Mouse (Mus musculus): ENCODE data around the gene Gm42791.

Gene Gm42791

DNA sequence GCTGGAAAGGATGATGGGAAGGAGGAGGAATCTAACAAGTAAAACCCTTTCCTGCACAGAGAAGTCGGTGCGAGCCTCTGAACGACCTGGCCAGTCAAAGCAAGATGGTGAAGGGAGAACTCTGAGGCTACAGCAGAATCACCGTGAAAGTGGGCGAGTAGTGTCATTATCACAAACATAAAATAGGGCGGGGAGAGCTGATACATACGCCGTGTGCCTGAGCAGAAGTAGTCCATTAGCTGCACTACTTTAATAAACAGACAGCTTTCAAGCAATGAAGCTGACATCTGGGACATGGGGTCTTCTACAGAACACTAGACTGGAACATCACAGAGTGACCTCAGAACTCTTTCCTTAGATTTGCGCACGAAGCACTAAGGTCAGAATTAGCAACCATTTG, 98.4 kb downstream of the Gm42791 start:
- CTCF ChIA-PET: no interaction called here

DNA sequence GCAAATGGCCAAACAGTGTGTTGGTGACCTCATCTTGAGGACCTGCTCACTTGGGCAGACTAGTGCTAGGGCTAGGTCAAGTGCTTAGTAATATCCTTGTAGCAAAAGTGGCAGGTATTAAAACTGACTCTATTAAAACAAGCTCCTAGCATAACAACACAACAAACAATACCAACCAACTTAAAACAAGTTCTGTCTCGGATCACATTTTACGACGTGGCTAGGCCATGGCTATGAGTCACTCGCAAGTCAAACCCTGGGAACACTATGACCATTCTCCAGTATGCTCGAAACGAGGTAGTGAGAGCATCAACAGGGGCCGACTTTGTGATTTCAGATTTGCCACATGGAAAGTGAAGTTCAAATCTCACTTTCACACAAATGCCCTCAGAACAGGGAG, 99.1 kb downstream of the Gm42791 start:
- CTCF ChIA-PET: no interaction called here

DNA sequence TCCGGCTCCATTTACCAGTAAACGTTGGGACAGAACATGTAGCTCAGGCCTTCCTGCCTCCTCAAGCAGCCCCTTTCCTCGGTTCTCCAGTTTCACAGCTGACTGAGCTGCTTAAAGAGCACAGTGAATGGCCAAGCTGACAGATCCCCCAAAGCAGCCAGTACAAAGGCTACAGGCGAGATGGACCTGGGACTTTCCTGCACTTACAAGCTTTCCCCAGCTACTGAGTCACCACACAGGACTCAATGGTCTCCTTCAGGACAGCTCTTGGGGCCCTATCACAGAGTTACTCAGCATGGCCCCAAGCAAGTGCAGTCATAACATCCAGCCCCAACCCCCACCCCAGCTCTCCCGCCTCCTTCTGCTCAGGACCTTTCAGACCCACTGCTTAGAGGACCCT, 99.9 kb downstream of the Gm42791 start:
- CTCF ChIA-PET: no interaction called here

DNA sequence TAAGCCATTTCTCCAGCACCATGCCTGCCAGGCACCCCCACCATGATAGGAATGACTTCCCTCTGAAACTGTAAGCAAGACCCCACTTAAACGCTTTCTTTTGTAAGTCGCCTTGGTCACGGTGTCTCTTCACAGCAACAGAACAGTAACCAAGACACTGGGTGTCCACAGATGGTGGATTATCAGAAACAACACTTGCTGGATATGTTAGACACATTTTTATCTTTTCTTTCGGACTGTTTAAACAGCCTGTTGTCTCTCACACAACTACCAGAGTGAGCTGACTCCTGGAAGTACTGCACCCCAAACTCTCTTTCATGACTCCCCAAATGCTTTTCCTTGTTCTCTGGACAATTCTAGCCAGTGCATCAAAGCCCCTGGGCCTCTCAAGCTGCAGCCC, 104.7 kb downstream of the Gm42791 start:
- CTCF ChIA-PET: no interaction called here

DNA sequence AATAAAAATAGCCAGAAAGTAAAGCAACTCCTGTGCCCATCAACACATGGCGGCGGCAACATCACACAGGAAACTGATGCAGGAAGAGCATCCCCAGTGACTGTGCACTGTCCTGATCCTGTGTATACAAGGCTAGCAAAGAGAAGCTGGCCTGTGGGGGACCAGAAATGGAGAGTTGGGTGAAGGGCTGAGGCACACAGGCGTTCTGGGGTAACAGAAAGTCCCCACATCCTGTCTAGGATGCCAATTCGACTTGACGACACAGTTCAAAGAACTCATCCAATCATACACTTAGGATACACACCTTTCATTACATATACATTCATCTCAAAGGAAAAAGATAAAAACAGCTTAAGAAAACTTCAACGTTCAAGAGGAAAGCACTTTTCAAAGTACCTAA, 106.9 kb downstream of the Gm42791 start:
- CTCF ChIA-PET: no interaction called here

DNA sequence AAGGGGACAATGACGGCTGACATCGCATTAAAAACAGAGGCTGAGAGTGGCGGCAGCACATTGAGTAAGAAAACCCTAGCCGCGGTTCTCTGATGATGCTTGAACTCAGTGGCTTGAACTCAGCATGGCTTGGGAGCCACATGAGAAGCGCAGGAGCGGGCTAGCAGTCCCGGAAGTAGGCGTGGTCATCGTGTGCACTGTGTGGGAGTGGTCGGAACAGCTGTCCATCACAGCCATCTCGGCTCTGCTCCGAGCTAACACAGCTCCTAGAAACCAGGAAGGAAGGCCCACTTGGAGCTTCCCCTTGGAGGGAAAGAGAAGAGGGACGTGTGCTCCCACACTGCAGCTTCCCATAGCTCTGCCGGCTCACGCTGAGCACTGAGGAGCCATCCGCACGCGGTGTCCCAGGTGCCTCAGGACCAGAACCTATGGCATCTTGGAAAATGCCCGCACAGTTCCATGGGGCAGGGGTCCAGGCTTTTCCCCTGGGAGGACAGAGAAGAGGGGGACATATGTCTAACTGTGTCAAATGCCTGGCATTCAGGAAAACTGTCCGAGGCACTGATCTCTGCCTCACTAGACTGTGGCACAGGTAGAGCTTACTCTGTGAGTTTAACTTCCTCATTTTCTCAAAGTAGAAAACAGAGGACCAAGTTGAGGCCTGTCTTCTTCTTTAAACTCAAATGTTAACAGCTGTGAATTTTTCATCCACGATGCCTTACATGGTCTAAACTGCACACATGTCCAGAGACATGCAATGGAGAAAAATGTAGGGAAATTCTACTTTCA, 108.9 kb downstream of the Gm42791 start:
- CTCF ChIA-PET: no interaction called here

DNA sequence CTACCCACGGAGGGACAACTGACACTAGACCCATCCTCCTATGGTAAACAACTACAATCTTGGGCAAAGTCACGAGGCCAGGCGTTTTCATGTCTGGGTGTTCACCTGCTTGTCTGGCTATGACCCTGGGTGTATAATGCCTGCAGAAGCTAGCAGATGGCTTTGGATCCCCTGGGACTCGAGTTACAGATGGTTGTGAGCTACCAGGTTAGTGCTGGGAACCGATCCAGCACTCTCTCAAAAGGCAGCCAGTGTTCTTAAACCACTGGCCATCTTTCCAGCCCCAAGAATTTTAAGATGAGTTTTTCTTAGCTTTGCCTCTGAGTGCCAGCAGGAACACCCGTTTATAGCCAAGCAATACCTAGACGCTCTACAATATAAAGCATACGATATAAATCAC, 111.3 kb downstream of the Gm42791 start:
- CTCF ChIA-PET: interaction anchor here (0.6 kb wide), 1 partner anchor 69 kb away, joined by 19 read pairs; no protein-coding TSS in a partner anchor

DNA sequence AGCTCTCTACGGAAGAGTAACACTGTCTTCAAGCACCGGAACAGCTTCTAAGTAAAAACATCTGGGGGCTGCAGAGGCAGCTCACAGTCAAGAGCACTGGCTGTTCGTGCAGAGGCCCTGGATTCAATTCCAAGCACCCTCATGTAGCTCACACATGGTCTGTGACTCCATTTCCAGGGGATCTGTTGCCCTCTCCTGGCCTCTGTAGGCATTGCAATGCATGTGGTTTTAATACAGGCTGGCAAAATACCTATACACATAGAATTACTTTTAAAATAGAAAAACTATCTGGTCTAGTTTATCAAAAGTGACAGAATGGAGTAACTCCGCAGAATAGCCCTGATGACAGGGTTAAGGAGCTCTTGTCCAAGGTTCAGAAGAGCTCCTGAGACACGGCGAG, 115.7 kb downstream of the Gm42791 start:
- CTCF ChIA-PET: interaction anchor here (0.6 kb wide), 1 partner anchor 27 kb away, joined by 3 read pairs; no protein-coding TSS in a partner anchor

DNA sequence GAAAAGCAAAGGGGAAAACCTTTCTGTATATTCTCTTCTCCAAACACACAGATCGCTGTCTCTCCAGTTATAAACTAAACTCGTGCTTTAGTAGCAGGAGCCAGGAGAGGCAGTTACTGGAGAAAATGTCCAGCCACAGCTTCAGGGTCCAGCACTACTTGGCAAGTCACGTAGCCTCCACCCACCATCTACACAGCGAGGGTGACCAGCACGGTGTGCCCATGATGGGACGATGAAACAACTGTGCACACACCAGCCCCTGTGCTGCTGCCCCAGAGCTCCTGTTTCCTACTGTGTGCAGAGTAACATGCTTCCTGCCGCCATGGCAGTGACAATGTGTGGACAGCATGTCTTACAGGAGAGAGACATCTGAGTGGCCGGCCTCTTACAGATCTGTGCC, 121.8 kb downstream of the Gm42791 start:
- CTCF ChIA-PET: no interaction called here

DNA sequence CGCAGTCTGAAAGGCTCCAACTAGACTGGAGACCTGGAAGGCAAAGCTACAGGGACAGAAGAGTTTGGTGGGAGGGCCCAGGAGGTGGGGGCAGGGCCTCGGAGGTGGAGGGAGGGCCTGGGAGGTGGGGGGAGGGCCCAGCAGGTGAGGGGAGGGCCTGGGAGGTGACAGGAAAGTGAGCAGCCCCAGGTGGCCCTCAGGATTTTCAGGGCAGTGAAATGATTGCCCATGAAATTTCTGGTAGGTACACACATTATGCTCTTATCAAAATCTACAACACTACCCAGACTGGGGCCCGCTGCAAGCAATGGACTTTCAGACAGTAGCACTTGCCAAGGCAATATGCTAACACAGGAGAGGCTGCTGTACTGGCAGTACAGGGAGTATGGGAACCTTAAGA, 125.4 kb downstream of the Gm42791 start:
- CTCF ChIA-PET: interaction anchor here (0.6 kb wide), 1 partner anchor 75 kb away, joined by 3 read pairs; no protein-coding TSS in a partner anchor

DNA sequence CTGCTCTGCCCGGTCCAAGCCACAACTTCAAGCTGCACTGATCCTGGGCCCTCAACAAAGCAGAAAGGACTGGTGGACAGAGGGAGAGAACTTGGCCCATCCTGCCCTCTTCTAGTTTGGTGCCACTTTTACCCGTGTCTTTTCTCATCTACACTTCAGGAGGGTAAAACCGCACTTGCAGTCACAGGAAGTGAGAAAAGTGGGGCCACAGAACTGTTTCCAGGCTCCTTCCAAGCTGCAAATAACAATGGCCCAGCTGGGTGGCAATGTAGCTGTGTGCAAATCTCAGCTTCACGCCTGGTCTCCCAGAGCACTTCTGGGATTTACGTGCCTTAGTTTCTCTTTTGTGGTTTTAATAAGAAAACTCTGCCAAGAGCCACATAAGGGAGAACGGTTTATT, 127.2 kb downstream of the Gm42791 start:
- CTCF ChIA-PET: interaction anchor here (0.6 kb wide), 2 partner anchors 35 to 74 kb away, joined by 3 to 5 read pairs; no protein-coding TSS in a partner anchor

DNA sequence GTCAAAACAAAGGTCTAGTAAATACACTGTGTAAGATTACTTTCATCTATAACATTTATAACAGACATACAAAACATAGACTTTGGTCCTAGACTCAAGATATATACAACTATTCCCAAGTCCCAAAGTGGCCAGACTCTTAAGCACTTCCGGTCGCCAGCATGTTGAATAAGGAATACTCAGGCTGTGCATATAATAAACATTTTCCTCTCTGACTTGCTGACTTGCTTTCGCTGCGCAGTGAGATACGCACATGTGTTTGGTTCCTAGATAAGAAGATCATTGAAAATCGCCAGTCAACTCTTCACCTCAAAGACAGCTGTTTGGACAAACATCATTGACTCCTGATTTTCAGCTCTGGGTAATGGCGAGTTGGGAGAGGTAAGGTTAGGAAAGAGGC, 127.8 kb downstream of the Gm42791 start:
- CTCF ChIA-PET: interaction anchor here (0.7 kb wide), 2 partner anchors 42 to 469 kb away, joined by 3 to 9 read pairs; no protein-coding TSS in a partner anchor

DNA sequence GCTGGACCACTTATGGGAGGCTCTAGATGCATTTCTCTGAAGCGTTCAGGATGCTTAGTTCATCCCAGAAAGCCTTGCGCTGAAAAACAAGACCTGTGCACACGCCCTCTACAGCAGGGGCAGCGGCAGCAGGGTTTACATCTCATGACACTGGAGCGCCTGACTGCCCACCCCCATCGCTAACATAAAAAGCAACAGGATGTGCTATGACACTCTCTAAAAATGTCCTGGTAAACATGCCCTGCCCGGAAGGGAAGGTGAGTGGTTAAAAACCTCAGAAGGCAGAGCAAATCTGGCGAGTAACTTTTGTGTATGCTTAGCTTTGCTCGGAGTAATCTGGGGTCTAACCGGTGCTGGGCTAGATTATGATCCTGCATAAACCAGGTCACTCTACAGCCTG, 128.4 kb downstream of the Gm42791 start:
- CTCF ChIA-PET: interaction anchor here (0.5 to 0.7 kb wide), 4 partner anchors 31 to 167 kb away, joined by 3 to 9 read pairs (median 3); no protein-coding TSS in a partner anchor

DNA sequence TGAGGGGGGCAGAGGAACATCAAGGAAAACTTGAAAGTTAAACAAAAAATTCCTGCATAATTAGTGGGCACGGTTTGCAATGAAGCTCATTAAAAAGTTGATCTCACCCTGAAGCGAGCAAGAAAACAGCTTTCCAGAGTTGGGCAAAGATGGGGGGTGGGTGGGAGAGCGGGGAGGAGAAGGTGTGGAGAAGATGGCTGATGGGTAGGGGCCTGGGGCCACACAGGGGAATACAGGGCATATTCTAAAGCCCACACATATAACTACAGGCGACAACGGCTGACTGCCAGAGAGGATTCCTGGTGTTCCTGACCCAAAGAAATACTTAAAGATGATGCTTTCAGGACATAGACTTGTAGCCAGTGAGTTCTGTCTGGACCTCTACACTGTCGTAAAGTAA, 131.5 kb downstream of the Gm42791 start:
- CTCF ChIA-PET: interaction anchor here (0.6 kb wide), 1 partner anchor 27 kb away, joined by 3 read pairs; no protein-coding TSS in a partner anchor

DNA sequence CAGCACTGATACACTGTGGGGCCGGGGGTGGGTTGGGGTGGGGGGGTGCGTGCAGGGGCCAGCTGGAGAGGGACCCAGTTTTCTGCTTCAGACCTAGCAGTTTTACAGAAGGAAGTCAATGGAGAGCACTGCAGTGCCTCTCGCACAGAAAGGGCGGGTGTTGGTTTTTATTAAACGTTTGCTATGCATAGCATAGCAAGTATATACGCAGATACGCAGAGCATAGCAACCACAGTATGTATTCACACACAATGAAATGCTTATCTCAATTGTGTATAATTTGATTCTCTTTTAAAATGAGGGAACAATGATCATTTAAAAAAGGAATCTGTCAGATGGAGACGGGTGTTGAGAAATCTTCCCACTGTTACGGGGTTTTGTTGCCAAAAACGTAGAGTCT, 132.1 kb downstream of the Gm42791 start:
- CTCF ChIA-PET: interaction anchor here (0.6 kb wide), 1 partner anchor 27 kb away, joined by 3 read pairs; no protein-coding TSS in a partner anchor

DNA sequence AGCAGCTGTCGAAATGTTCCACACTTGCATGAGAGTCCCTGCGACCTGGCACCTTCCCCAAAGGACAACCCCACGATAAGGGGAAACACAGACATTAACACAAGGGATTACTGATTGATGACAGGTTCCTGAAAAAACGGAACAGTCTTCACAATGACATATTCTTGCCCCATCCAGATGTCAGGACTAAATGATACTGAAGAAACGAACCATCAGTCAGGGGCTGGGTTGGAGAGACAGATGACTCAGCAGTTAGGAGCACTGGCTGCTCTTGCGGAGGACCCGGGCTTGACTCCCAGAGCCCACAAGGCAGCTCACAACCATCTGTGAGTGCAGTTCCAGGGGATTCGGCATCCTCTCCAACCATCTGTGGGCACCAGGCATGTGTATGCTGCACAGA, 132.8 kb downstream of the Gm42791 start:
- CTCF ChIA-PET: no interaction called here

DNA sequence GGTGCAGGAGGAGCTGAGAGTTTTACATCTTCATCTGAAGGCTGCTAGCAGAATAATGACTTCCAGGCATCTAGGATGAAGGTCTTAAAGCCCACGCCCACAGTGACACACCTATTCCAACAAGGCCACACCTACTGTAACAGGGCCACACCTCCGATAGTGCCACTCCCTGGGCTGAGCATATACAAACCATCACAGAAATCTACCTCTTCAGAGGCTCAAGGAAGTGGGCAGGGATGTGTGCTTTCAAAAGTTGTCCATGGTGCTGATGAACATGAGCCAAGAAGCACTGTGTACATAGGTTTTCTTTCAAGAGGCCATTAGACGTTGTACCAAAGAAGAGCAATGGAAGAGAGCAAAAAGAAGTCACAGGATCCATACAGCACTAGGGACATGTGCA, 137.4 kb downstream of the Gm42791 start:
- CTCF ChIA-PET: no interaction called here

DNA sequence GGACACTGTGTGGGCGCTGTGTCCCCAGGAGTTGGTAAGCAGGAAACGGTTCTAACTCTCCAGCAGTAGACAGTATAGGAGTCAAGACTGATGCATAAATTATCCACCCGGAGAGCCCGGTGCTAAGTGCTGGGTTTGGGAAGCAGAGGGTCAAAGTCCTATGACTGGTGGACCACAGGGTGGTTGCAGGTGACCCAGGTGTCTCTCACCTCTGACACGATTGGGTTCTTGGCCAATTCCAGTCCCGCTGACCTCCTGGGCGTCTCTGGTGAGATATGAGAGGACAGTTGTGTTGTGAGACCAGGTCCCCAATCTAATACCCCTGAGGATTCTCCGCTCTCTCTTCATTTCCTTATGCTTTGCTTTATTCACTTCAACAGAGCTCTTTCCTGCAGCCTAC, 139.9 kb downstream of the Gm42791 start:
- CTCF ChIA-PET: no interaction called here

DNA sequence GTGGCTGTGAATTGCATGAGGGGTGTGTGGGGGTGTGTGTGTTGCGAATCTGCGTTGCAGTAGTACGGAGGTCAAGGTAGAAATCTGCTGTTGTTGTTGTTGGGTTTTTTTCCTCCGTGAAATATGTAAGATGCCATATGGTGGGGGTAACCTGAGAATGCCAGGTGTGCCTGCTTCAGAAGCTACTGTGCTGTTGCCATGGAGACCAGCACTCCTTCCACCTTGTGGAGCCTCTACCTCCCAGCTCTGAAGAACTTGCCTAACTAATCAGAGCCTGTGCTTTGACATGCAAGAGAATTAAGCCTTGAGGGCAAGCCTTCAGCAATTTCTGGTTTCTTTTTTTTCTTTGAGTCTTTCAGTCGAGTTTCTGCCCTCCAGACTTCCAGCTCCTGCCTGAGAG, 140.8 kb downstream of the Gm42791 start:
- CTCF ChIA-PET: interaction anchor here (0.6 kb wide), 1 partner anchor 92 kb away, joined by 4 read pairs; no protein-coding TSS in a partner anchor

DNA sequence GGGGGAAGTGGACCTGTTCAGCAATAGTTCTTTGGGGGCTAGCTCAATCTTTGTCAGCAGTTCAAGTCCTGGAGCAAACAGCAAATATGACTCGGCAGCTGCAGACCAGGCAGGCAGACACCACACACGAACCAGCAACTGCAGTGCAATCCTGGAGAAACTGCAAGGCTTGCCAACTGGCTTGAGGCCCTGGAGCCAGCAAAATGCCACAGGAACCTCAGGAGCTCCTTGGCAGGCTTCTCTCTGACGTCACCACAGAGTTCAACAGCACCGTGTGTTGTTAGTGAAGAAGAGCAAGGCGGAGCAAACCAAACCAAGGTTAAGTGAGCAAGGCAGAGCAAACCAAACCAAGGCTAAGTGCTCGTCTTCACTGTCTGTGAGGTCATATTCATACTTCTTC, 145.4 kb downstream of the Gm42791 start:
- CTCF ChIA-PET: interaction anchor here (1.1 kb wide), 1 partner anchor 18 kb away, joined by 4 read pairs; no protein-coding TSS in a partner anchor

DNA sequence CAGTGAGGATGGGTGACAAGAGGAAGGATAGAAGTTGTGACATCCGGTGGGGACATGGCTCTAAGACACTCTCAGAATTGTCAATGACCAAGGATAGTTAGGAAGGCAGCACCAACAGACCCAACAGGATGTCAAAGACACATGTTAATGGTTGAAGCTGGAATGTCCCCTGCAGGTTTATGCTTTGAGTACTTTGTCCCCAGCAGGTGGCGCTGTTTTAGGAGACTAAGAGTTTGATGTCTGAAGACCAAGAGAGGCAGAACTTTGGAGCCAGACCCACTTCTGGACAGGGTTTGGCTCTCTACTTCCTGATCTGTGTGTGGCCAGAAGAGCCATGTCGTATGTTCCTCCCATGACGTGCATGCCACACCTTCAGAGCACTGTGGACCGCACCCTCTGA, 147.9 kb downstream of the Gm42791 start:
- CTCF ChIA-PET: no interaction called here
